Mouse (Mus musculus): ENCODE data around the gene Vsig2. TPM values are rescaled to one million over a fixed set of nuclear protein-coding genes. Genes with fewer than 3 reads are reported as not detected.

Vsig2 gene
- polyA plus RNA-seq, 1 experiment from 2014 or later: 0.29 TPM

DNA sequence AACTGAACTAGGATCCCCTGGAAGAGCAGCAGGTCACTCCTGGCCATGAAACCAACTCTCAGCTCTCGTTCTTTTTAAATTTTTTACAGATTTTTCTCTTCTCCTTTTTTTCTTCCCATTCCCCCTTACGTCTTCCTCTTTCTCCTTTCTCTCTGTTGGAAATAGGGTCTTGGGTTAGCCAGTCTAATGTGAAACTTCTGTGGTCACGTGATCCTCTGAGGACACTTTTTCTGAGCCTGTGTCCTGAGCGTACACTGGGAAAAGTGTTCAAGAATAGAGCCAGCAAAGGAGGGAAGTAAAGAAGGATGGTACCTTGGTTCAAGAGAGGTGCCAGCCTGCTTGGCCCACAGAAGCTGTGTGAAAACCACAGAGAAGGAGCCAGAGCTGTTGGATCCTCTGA, 51.3 kb downstream of the Vsig2 start:
- Histone ChIP-seq H3K36me3 (replicated peaks) (no peaks in the 10 kb centered on the region), H3K4me1 (peaks cover 6% of the 10 kb centered on the region), H3K27ac (no peak overlapping the region), H3K27me3 (ENCODE audit: poor library complexity, severe bottlenecking) (no peaks in the 10 kb centered on the region), H3K9me3 (no peaks in the 10 kb centered on the region), H3K4me3 (no peak overlapping the region)
- no peak for DNase-seq (ENCODE audit: extremely low spot score, low spot score)
- WGBS: 89% methylated on average over 4 of the region's 4 CpGs

DNA sequence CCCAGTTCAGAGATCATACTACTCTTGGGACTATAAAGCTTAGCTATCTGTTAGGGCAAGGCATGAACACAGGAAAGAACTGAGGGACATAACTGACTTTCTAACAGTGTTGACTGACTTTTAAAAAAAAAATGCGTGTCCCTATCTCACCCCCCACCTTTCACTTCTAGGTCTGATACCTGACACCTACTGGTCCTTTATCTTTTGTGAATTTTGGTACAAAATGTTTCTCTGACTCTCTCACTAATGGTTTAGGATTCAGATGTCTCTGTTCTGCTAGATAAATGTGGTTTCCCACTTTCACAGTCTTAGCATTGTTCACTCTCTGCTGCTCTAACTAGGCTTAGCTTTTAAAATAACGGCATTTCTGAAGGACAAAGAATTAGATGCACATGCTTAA, 53.0 kb downstream of the Vsig2 start:
- Histone ChIP-seq H3K4me1 (peaks cover 6% of the 10 kb centered on the region), H3K9me3 (no peaks in the 10 kb centered on the region), H3K27me3 (ENCODE audit: poor library complexity, severe bottlenecking) (no peaks in the 10 kb centered on the region), H3K4me3 (no peak overlapping the region), H3K36me3 (replicated peaks) (no peaks in the 10 kb centered on the region), H3K27ac (no peak overlapping the region)
- DNase-seq (ENCODE audit: extremely low spot score, low spot score): no peak
- WGBS: 88% methylated on average over 2 of the region's 2 CpGs

DNA sequence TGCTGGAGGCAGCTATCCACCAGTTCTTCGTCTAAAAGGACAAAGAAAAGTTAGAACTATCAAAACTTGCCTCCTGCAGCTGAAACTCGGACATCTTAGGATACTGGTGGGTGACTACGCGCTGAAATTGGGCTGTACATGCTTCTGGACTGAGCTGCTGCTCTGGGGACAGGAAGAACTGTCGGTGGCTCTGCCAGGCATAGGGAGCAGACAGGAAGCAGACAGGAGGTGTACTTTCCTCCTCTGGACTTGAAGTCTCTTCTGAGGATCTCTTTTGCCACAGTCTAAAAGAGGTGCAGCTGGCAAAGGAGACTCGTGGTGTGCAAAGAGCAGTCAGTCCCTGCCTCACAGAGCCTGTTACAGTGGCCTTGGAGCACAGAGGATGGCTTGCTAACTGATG, 53.6 kb downstream of the Vsig2 start:
- Histone ChIP-seq H3K4me1 (peaks cover 6% of the 10 kb centered on the region), H3K27ac (no peak overlapping the region), H3K36me3 (replicated peaks) (no peaks in the 10 kb centered on the region), H3K9me3 (no peaks in the 10 kb centered on the region), H3K27me3 (ENCODE audit: poor library complexity, severe bottlenecking) (no peaks in the 10 kb centered on the region), H3K4me3 (no peak overlapping the region)
- no peak for DNase-seq (ENCODE audit: extremely low spot score, low spot score)
- 68% methylated on average over 6 of the region's 6 CpGs for WGBS

DNA sequence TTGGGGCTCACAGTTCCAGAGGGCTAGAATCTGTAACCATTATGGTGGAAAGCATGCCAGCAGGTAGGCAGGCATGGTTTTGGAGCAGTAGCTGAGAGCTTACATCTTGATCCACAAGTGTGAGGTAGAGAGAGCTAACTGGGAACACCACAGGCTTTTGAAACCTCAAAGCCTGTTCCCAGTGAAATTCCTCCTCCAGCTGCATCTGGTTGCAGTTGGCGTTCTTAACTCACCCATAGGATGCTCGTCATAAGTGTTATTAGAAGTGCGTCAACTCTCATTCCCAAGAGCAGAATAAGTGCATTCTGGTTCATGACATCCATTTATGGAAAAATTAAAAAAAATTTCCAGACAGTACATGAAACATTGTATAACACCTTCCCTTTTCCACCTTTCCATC, 54.6 kb downstream of the Vsig2 start:
- H3K27ac ChIP-seq: no peak overlapping the region
- H3K4me1 ChIP-seq: peaks cover 6% of the 10 kb centered on the region
- DNase-seq (ENCODE audit: extremely low spot score, low spot score): no peak
- no peaks in the 10 kb centered on the region for H3K36me3 ChIP-seq (replicated peaks)
- H3K27me3 ChIP-seq (ENCODE audit: poor library complexity, severe bottlenecking): no peaks in the 10 kb centered on the region
- 92% methylated on average over 3 of the region's 3 CpGs for WGBS
- H3K9me3 ChIP-seq: no peaks in the 10 kb centered on the region
- no peak overlapping the region for H3K4me3 ChIP-seq

Other genes starting within 250 kb of the Vsig2 start
- gene Ccdc15, start 190.8 kb upstream of the Vsig2 start, polyA plus RNA-seq (2016; fragmentation: Nextera tagmentation; extraction: Ambion mirVana): 12.6 and 13.4 TPM in 2 replicates
- gene Hepacam, start 171.9 kb upstream of the Vsig2 start, polyA plus RNA-seq (2016; fragmentation: Nextera tagmentation; extraction: Ambion mirVana): 0.07 TPM in 1 of 2 replicates, not detected in the other
- 4.8 and 6.8 TPM in 2 replicates for gene Robo4, start 137.4 kb upstream of the Vsig2 start, polyA plus RNA-seq (2016; fragmentation: Nextera tagmentation; extraction: Ambion mirVana)
- gene Robo3, start 106.0 kb upstream of the Vsig2 start, polyA plus RNA-seq (2016; fragmentation: Nextera tagmentation; extraction: Ambion mirVana): 3.9 and 5.5 TPM in 2 replicates
- 34.4 and 35.4 TPM in 2 replicates for gene Msantd2, start 49.9 kb upstream of the Vsig2 start, polyA plus RNA-seq (2016; fragmentation: Nextera tagmentation; extraction: Ambion mirVana)
- gene Esam, start 11.2 kb upstream of the Vsig2 start, polyA plus RNA-seq (2016; fragmentation: Nextera tagmentation; extraction: Ambion mirVana): 26.9 and 27.0 TPM in 2 replicates
- 1.7 and 1.8 TPM in 2 replicates for gene Nrgn, start 13.6 kb downstream of the Vsig2 start, polyA plus RNA-seq (2016; fragmentation: Nextera tagmentation; extraction: Ambion mirVana)
- 5.6 and 6.5 TPM in 2 replicates for gene Siae, start 16.4 kb downstream of the Vsig2 start, polyA plus RNA-seq (2016; fragmentation: Nextera tagmentation; extraction: Ambion mirVana)
- gene Spa17, start 74.5 kb downstream of the Vsig2 start, polyA plus RNA-seq (2016; fragmentation: Nextera tagmentation; extraction: Ambion mirVana): 14.0 and 16.3 TPM in 2 replicates
- 125 and 129 TPM in 2 replicates for gene Tbrg1, start 118.1 kb downstream of the Vsig2 start, polyA plus RNA-seq (2016; fragmentation: Nextera tagmentation; extraction: Ambion mirVana)
- not detected in 2 replicates for gene Panx3, start 130.0 kb downstream of the Vsig2 start, polyA plus RNA-seq (2016; fragmentation: Nextera tagmentation; extraction: Ambion mirVana)
- not detected in 2 replicates for gene Olfr160, start 177.0 kb downstream of the Vsig2 start, polyA plus RNA-seq (2016; fragmentation: Nextera tagmentation; extraction: Ambion mirVana)
- gene Olfr874, start 205.9 kb downstream of the Vsig2 start, polyA plus RNA-seq (2016; fragmentation: Nextera tagmentation; extraction: Ambion mirVana): not detected in 2 replicates
- not detected in 2 replicates for gene Olfr875, start 232.6 kb downstream of the Vsig2 start, polyA plus RNA-seq (2016; fragmentation: Nextera tagmentation; extraction: Ambion mirVana)

All from forebrain, embryonic 10.5 days (tissue).